Mouse (Mus musculus) brain, embryonic 14.5 days (tissue): ENCODE measurements around the gene Slc25a38. TPM values are rescaled to one million over a fixed set of nuclear protein-coding genes. Genes with fewer than 3 reads are reported as not detected.
"Not testable (repeated sequence)": the region's sequence is repeated elsewhere in the genome, so short reads cannot be mapped to it uniquely, and the experiment has no call there.

Source experiments
- DNase-seq: peaks from one replicate; pipeline ENCODE4 v3.0.0-alpha.2; 2011; ENCODE audit warnings: low read depth
- CTCF ChIP-seq: fragments of 200-500 bp; IDR thresholded peaks from 2 replicates; pipeline ENCODE4 v1.5.1; 2012; ENCODE audit warnings: inconsistent platforms, mild to moderate bottlenecking, moderate library complexity, borderline replicate concordance; ENCODE audit not compliant: insufficient read depth, insufficient read length; ENCODE audit errors: extremely low read depth
- POLR2A ChIP-seq: fragments of 200-500 bp; IDR thresholded peaks from 2 replicates; pipeline ENCODE4 v1.6.1; 2012; ENCODE audit warnings: mild to moderate bottlenecking, inconsistent platforms, borderline replicate concordance; ENCODE audit not compliant: poor library complexity, insufficient read depth, insufficient read length, severe bottlenecking; ENCODE audit errors: extremely low read depth
- polyA plus RNA-seq: library from polyadenylated mRNA; depleted of rRNA; stranded (reverse); fragments of >200 nt; gene quantifications from 2 replicates; pipeline ENCODE4 v1.2.3, GENCODE M21; 2012

The Slc25a38 gene
- polyA plus RNA-seq, 1 experiment = 29.0 TPM

GRCm38 (mm10) chr9:120082691-120083090 is 27.5 kb upstream of the Slc25a38 start:
- TF ChIP-seq CTCF = no peak
- no peak for TF ChIP-seq POLR2A
- DNase-seq = no peak

- TF ChIP-seq POLR2A (no peak), CTCF (no peak)
- DNase-seq = no peak
These were observed 26.8 kb upstream of the Slc25a38 start for GRCm38 (mm10) chr9:120083158-120083894.

- no peak for DNase-seq
- TF ChIP-seq POLR2A (no peak), CTCF (no peak)
These were observed 25.8 kb upstream of the Slc25a38 start for GRCm38 (mm10) chr9:120084406-120084805.

GRCm38 (mm10) chr9:120089125-120089524 is 21.0 kb upstream of the Slc25a38 start:
- TF ChIP-seq CTCF = no peak
- TF ChIP-seq POLR2A = no peak
- DNase-seq = no peak

GRCm38 (mm10) chr9:120091086-120091485 is 19.1 kb upstream of the Slc25a38 start:
- TF ChIP-seq CTCF = no peak
- no peak for TF ChIP-seq POLR2A

GRCm38 (mm10) chr9:120091696-120092238 is 18.4 kb upstream of the Slc25a38 start, which contains the start of gene Ccr8:
Gene Ccr8, plus strand, starts transcription at chr9:120092114.
- no peak for DNase-seq
- TF ChIP-seq CTCF = no peak
- TF ChIP-seq POLR2A = no peak

More at GRCm38 (mm10) chr9:120091086-120091485, 19.1 kb upstream of the Slc25a38 start:
- no peak for DNase-seq

- DNase-seq = no peak
- no peak for TF ChIP-seq CTCF
- no peak for TF ChIP-seq POLR2A
These were observed 16.5 kb upstream of the Slc25a38 start for GRCm38 (mm10) chr9:120093701-120094100.

- no peak for TF ChIP-seq CTCF
- no peak for TF ChIP-seq POLR2A
- no peak for DNase-seq
These were observed 14.3 kb upstream of the Slc25a38 start for GRCm38 (mm10) chr9:120095886-120096285.

- DNase-seq = peak; percentile 74
- TF ChIP-seq POLR2A = no peak
- TF ChIP-seq CTCF = peak; percentile 81
These were observed 11.5 kb upstream of the Slc25a38 start for GRCm38 (mm10) chr9:120098682-120099081.

- DNase-seq = no peak
- TF ChIP-seq CTCF = no peak
- TF ChIP-seq POLR2A = no peak
These were observed 10.9 kb upstream of the Slc25a38 start for GRCm38 (mm10) chr9:120099304-120099703.

GRCm38 (mm10) chr9:120101165-120101564 is 9.0 kb upstream of the Slc25a38 start:
- no peak for DNase-seq

GRCm38 (mm10) chr9:120108953-120109352 is 1.2 kb upstream of the Slc25a38 start:
- DNase-seq = not testable (repeated sequence)

More at GRCm38 (mm10) chr9:120101165-120101564, 9.0 kb upstream of the Slc25a38 start:
- TF ChIP-seq CTCF = no peak
- TF ChIP-seq POLR2A = no peak

- DNase-seq = no peak
- TF ChIP-seq CTCF = no peak
- TF ChIP-seq POLR2A = no peak
These were observed 1.2 kb downstream of the Slc25a38 start for GRCm38 (mm10) chr9:120111156-120111945.
